Mouse (Mus musculus) cerebellum, adult 11 months (tissue): Measurements from ENCODE around the gene Gpr15.

Experiments used
- DNase-seq: peaks from one replicate; pipeline ENCODE4 v3.0.0; 2022

The Gpr15 gene

DNA sequence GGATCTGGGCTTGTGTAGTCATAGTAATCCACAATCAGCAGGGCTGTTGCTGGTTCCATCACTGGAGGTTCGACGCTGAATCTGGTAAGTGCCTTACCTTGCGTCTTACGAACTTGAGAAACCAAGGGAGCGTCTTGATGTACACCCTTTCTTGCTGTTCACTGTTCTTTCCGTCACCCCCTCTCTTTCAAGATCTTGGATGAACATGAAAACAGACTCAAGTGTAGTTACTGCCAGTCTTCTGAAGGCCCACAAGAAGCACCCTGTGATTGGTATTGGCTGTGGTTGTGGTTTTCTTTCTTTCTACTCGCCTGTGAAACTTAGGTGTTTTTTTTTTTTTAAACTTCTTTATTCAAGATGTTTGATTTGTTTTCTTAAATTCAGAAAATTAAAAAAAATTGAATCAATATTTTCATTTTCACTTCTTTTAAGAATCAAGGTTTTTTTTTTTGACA lies at the start of gene Gpr15:
TSS of gene Gpr15 (minus strand) at position 405 of the 455 bp plus-strand sequence.
- no peak for DNase-seq

DNA sequence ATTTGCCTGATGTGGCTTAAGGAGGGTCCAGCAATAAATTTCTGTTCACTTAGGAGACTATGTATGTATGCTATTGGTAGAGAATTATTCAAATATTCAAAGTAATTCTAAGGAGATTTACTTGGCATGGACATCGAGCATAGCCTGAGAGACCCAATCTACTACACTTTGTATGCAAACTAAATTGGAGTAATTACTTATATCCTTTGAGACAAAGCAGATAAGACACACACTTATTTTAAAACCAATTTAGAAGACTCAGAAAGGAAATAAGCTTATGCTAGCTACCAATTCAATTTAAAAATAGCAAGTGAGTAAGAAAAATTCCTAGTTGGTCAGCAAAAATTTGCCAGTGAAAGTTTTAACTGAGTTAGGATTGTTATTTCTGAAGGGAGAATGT lies 44.2 kb upstream of the Gpr15 start, which contains the start of gene Olfr172:
TSS of gene Olfr172 (minus strand) at position 101 of the 400 bp plus-strand sequence.
- DNase-seq = no peak

DNA sequence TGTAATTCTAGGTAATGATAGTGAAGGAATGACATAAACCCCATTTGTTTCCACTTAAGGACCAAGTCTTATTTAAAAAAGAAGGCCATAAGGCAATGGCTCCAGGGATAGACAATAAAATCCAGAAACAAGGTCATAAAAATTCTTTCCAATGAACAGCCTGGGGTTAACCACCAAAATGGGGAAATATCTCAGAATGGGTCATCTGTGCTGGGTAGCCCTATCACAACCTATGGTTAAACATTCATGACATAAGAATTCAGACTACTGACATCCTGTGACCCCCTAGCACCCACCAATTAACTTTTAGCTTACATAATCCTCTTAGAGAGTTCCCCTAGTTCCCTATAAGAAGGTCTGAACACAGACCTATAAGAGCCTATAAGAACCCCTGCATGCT lies 37.3 kb upstream of the Gpr15 start:
- no peak for DNase-seq

DNA sequence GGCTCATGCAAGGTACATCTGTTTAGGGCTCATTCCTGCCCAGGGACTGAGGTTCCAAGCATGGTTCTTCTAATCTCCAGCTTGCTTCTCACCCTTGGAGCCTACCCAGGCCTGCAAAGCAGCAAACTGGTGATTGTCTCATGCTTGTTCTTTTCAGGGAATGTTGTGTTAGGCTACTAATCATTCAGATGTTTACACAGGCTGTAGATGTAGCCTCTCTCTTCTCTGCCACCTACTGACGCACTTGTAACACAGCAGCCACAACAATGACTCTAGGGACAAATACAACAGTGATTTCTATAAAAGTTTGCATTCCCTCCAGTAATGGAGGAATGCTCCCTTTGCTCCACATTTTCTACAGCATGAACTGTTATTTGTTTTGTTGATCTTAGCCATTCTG lies 32.4 kb upstream of the Gpr15 start:
- no peak for DNase-seq

DNA sequence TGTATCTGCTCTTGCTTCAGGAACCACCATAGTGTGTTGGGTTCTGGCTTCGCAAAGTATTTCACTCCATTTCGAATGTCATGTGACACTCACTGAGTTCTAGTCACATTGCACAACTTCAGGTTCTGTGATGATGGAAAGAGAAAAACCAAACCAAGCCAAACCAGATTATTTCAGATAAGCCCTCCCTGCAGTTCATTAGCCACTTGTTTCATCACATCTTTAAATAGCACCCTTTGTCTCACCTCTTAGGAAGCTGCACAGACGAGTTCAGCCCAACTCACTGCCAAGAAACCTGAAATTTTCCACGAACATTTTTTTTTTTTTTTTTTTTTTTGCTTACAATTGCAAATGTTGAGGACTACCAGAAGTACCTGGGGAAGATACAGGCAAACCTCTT lies 27.8 kb upstream of the Gpr15 start:
- no peak for DNase-seq

DNA sequence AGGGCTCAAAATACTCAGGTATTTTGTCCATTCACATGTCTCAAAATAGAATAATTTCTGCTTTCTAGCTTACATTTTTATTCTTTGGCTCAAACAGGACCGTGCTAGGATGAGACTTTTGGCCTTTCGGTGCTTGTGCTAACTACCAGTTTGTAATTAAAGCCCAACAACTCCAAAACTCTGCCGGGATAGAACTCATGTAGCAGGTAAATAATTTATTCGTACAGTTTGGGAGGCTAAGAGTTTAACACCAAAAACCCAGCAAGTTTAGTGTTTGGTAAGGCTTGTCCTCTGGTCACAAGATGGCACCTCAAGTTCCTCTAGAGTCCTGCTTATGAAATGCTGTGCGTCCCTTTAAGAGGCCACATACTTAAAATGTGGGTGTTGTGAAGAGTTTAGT lies 21.9 kb upstream of the Gpr15 start:
- DNase-seq = no peak

DNA sequence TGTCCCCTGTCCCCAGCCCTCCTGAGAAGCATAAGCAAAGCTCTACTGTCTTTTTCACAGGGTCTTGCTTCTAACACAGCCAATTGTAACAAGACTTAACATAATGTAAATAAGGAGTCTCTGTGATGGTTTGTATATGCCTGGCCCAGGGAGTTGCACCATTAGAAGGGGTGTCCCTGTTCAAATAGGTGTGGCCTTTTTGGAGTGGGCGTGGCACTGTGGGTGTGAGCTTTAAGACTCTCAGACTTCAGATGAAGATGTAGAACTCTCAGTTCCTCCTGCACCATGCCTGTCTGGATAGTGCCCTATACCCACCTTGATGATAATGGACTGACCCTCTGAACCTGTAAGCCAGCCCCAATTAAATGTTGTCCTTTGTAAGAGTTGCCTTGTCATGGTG lies 19.9 kb upstream of the Gpr15 start:
- no peak for DNase-seq

DNA sequence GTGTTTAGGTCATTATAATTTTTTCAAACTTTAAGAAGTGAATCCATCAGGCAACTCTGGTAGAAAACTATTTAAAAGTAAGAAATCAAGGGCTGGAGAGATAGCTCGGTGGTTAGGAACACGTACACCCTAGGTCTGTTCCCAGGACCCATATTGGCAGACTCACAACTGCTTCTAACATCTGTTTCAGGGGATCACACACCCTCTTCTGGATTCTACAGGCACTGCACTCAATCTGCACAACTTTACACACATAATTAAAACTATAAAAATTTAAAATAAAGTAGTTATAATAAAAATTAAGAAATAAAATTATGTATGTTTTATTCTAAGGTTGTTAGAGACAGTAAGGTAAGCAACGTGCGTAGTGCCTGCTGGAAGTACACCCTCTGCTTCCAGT lies 19.3 kb upstream of the Gpr15 start:
- no peak for DNase-seq

DNA sequence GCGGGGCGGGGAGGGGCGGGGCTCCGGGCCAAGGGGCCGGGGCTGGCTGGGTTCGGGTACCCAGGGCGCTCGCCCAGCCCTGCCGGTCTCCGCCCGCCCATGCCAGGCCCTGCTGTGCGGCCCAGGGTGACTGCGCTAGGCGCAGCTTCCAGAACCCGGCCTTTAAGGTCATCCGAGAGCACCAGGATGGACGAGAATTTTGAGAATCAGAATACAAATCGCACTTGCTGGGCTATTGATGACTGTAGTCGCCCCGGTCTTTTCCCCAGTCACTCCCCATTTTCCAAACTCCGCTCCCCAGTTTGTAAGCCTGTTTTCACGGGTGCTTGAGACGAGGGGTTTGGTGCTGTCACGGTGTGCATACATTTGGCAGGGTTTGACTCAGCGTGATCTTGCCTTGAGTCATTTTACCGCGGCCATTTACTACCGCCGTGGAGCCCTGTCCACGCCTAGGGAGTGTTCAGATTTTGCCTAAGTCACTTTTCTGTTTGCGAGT lies 9.4 kb upstream of the Gpr15 start:
- no peak for DNase-seq

DNA sequence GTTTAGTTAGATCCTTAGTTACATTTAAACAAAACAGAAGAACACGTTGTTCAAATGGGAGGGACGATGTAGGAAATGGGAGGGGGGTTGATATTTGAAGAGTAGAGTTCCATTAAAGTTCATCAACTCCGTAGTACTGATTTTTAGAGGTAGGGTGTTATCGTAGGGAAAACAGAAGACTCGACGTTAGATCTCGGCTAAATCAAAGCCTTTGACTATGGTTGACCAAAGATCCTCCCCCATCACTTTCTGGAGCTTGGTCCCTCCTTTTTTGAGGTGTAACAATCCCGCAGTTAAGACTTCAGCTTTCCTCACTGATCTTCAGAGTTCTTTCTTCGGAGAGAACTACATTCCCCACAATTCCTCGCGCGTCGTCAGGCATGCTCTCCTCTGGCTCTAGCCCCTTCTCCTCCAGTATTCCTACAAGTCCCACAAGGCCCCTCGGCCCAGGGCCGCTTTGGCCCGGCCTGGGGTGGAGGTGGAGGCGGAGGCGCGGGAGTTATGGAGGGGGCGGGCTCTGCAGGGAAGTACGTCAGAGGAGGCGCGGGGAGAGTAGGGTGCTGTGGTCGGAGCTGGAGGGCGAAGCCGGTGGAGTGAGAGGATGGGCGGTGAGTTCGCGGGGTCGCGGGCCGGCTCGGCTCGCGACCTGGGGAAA lies 8.7 kb upstream of the Gpr15 start, which contains the start of gene Cldnd1:
TSS of gene Cldnd1 (plus strand) at position 434 of the 655 bp plus-strand sequence.
- peak; percentile 93 for DNase-seq

DNA sequence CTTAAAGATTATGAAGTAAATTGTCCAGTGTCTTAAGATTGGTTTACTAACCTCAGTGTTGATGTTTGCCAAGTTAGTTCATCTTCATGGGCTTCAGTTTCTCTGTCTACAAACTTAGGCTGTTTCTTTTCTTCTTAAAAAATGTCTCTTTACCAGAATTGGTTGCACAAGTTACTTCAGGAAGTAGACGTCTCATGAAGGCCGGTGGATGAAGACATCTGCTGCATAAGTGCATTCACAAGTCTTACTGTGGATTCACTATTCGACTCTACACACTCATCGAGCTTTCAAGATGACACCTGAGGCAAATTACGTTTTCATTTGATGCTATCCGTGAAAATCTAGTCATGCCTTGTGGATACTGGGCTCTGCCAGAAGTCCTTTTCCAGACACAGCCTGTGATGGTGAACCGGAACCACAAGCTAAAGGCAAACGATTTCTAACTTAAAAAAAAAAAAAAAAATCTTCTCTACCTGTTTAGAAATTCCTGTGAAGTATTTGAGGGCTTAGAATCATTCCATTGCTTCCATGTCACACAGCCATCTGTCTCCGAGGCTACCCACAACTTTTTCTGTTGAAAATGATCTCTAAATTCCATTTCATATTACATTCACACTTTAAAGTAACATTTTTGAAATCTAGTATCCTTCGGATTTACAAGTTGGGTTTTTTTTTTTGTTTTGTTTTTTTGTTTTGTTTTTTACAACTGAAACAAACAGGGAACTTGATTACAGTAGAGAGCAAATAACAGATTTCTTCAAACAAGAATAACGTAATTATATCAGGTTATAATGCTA lies 8.0 kb upstream of the Gpr15 start:
- no peak for DNase-seq

DNA sequence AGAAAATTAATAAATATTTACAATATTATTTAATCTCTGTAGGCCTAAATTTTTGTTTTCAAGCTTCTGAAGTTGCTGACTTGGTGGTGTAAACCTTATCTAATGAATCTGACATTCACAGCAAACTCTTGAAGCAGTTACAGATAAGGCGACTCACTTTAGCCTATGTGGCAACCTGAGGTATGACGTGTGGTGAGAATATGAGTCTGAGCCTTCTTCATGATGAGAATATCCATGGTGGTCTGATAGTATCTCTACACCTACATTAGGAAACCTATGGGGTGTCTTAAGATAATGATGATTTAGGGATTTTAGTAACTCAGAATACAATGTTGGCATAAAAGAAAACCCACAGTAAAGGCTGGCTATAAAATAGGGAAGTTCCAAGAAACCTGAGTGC lies 3.4 kb upstream of the Gpr15 start:
- no peak for DNase-seq

DNA sequence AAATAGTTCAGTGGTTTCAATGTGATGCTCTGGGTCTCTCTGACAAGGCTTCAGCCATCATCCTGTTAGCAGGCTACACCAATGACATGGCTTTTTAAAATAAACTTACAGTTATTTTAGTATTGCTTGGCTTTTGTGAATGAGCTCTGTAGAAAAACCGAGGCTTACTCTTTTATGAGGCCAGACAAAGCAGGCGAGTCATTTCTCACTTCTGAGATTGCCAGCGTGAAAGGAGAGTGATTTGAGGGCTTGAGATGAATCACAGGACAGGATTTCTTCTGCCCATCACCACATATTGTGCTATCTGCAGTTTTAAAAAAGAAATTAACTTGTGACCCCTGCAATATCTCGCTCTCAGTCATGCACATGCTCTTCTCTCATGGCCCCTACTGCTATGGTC lies 3.9 kb downstream of the Gpr15 start:
- DNase-seq = no peak

DNA sequence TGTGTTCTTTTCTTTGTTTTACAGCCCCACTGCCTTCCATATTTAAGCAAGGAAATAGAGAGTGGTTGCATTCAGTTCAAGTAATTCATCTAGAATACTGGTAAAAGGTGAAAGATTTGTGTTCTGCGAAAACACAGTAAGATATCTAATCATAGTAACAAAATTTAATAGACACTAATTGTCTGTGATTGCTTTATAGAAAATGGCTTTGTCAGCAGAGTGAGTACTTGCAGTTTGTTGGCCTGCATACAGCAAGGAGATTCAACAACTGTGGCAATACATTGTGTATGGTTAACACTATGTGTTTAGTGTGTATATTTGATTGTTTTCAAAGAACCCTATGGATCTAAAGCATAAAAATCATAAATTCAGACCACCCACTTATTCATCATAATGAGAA lies 5.7 kb downstream of the Gpr15 start:
- no peak for DNase-seq

DNA sequence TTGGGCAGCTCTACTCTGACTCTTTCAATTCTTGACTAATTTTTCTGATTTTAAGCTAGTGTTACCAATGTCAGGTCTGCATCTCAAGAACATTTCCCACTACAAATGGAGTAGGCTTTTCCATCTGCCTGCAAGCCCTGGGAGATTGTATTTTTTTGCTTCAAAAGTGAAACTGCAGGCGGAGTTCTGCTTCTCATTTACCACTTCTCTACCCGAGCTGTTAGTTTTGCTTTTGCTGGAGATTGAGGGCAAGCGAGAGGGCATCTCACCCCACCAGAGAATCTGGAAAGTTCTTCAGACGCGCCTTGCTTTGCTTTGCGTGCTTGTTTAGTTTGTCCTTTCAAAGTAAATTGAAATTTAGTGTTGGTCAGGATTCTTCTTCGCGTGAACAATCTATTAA lies 6.6 kb downstream of the Gpr15 start:
- no peak for DNase-seq

DNA sequence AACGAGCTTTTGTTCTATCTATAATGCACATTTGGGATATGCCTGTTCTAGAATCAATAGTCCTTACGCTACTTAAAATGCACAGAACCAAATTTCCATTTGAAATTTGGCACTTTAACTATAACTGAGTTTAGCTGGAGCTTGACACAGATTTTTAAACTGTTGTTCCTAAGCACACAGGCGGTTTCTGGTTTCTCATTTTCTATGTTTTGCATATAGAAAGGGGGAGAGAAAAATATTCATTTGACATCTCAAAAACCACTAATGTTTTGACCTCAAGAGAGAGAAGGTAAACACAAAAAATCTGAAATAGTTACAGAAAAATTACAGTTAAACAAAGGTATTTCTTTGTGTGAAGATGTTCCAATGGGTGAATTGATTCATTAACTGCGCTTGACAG lies 9.3 kb downstream of the Gpr15 start:
- DNase-seq = no peak

DNA sequence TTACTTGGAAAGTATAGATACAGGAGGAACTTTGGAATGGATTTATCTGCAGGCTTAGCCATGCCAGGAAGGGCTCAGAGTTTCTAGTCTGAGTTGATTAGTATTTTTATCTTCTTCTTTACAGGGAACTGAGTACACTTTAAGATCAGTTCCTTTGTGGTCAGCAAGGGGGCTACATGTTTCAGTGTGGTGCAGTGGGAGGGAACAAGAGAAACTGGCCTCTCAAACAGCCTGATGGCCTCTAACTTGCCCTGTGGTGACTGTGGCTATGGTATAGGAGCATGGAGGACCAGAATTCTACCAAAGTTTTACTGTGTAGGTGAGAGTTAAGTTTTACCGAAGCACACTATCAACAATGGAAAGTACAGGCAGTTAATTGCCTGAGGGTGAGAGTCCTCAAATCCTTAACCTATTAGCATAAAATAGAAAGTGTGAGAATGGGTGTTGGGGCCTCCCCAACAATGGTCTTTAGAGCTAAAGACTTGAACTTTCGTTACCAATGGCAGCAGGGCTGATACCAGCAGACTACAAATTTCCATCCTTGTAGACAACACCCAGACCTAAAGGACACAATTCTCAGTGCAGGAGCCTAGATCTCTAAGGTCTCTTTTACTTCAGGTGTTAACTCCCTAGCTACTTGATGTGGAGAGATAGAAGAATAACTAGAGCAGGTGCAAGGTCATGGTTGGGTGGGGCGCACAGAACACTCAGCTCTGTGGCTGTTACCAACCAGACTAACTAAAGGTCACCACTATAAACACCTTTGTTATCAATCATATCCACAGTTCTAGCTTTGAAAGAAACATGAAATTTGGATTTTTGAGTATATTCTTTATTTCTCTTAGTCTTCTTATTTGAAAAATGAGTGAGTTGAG lies 10.0 kb downstream of the Gpr15 start:
- DNase-seq = no peak

DNA sequence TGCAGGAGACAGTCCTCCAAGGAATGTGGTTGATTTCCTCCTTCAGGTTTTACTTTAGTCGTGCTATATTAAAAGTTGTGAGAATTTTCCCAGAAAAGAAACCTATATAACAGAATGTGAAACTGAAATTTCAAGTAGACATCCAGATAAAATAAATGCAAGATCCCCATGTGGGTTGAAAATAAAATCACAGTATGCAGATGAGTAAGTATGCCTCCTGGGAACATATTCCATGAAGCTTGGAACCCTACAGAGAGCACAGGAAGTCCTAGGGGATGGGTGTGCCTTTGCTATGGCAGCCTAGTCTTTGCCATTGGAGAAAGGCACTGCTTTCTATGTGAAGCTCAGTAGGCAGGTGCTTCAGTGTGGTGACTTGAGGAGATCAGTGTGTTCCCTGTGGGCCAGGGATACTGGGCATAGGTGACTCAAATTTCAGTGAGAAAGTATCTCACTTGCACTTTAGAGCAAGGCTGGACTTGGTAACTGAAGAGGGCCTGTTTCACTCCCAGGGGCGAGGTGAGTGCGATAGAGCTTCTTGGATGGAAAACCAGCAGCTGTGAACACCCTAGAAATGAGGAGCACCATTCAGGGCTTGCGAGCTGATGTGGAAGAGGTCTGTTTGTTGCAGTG lies 11.5 kb downstream of the Gpr15 start:
- no peak for DNase-seq

DNA sequence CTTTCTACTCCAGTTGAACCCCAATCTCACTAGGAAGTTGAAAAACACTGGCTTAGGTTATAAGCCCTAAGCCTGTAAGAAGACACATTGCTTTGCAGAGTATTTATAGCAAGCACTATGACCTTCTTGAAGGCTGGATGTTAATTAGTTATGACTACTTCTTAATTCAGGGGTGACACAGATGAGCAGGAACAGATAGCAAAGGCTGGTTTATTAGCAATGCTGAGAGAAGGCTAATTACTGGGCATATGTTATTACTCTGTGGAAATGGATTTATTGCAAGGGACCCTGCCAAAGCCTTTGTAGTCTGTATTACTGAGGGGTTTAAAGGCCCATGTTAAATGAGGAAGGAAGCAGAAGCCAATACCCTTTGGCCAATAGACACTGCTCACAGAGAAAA lies 13.9 kb downstream of the Gpr15 start:
- no peak for DNase-seq

DNA sequence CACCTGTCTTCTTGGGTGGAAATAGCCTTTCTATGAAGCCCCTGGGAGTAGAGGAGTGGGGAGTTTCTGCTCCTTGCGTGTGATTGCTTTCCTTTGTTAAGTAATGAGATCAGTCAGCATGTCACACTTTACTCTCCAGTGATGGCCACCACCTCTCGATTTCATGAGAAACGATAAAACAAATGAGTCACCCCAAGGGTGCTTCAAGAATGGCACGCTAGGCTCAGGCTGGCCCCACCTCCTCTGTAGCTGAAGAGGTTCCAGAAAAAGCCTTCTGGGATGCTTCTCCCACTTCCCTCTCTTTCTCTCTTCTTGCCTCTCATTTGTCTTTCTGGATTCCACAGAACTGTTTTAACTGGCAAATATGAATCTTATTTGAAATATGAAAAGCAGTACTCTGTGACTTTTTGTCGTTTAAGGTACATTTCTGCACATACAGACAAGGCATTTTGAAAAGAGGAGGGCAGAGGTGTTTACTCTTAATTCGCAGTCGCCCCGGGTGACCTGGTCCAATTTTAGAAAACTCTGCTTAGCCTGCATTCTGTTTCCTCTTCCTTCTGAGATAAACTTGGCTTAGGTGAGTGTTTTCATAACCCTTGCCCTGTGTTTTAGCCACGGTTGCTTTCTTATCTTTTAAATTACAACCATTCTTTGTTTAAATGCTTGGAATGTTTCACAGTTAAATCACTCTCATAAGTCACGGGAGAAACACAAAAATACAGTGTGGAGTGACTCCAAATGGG lies 15.3 kb downstream of the Gpr15 start:
- DNase-seq = no peak

DNA sequence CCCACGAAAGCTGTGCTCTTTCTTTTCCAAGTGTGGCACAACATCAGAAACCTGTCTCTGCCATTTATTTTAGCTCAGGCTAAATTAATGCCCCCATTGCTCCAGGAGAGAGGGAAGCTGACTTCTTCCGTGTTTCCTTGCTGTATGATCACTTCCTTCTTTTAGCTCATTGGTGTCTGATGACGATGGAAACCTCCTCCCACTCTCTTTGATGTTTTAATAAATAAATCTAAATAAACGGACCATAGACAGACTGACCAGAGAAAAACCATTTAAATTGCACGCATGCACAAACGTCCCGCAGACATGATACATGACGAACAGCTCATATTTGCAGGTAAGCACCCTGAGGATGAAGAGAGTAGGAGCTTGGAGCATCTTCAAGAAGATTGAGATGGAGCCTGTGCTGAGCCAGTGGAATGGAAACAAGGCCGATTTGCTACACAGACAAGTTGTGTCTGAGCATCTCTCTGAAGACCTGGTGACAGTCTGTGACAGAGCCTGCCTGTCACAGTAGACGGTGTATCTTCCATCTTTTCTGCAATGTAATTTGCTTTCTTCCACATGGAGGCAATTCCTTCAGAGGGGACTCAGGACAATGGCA lies 16.4 kb downstream of the Gpr15 start:
- no peak for DNase-seq

DNA sequence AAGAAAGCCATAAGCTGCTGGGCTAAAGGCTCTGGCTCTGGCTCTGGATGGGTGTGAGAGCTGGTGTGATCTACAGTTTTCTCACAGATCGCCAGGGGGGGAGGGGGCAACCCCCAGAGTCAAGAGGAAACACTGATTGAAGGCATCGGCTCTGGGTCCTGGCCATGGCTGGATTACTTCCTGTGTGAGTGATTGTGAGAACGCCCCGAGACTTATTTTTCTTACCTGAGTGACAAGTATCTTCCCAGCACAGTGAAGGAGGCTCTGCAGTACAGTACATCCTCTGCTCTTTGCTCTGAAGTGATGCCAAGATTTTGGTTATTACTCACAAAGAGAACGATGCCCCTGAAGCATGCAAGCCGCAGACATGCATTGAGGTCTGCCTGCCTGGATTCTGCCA lies 17.1 kb downstream of the Gpr15 start:
- DNase-seq = no peak
